In genomic region chr17:34384699-34385098, GRCm38 (mm10) we compare ENCODE assay signal across 39 mouse cellular contexts. TPM values are rescaled to one million over a fixed set of nuclear protein-coding genes. Genes with fewer than 3 reads are reported as not detected.
"Had no signal": no experiment of that assay in that cellular context is flagged by ENCODE, and none has a peak within 500 bp of the region (broad histone marks: within the 10 kb centered on the region; RNA-seq: fewer than 3 reads in every experiment).

No protein-coding gene starts in this region.

- H3K4me2 ChIP-seq: heart, embryonic 13.5 days; heart, embryonic 15.5 days; hindbrain, embryonic 13.5 days; hindbrain, embryonic 15.5 days; limb, embryonic 13.5 days; limb, embryonic 15.5 days; liver, embryonic 12.5 days had no signal

- H3K4me1 ChIP-seq: heart, embryonic 10.5 days; heart, embryonic 13.5 days; heart, embryonic 15.5 days; hindbrain, embryonic 13.5 days; hindbrain, embryonic 15.5 days; limb, embryonic 13.5 days; limb, embryonic 15.5 days; liver, embryonic 12.5 days had no signal

- ATAC-seq: hindbrain, postnatal 0 days; intestine, embryonic 16.5 days; liver, embryonic 12.5 days had no signal

- H3K9me3 ChIP-seq: heart, embryonic 10.5 days; heart, embryonic 13.5 days; heart, embryonic 15.5 days; hindbrain, embryonic 13.5 days; hindbrain, embryonic 15.5 days; limb, embryonic 13.5 days; limb, embryonic 15.5 days; liver, embryonic 12.5 days had no signal

- H3K27me3 ChIP-seq: heart, embryonic 15.5 days; hindbrain, embryonic 15.5 days; limb, embryonic 13.5 days; limb, embryonic 15.5 days had no signal

- H3K36me3 ChIP-seq: heart, embryonic 10.5 days; heart, embryonic 13.5 days; heart, embryonic 15.5 days; hindbrain, embryonic 13.5 days; hindbrain, embryonic 15.5 days; limb, embryonic 13.5 days; limb, embryonic 15.5 days; liver, embryonic 12.5 days had no signal

- H3K4me3 ChIP-seq: gastrocnemius, adult 2 months; heart, embryonic 10.5 days; heart, embryonic 13.5 days; heart, embryonic 15.5 days; hindbrain, embryonic 13.5 days; hindbrain, embryonic 15.5 days; limb, embryonic 13.5 days; limb, embryonic 15.5 days; liver, embryonic 12.5 days had no signal

- H3K27ac ChIP-seq: gastrocnemius, adult 2 months; heart, embryonic 10.5 days; heart, embryonic 13.5 days; heart, embryonic 15.5 days; hindbrain, embryonic 13.5 days; hindbrain, embryonic 15.5 days; hindbrain, postnatal 0 days; kidney, postnatal 0 days; limb, embryonic 13.5 days; limb, embryonic 15.5 days; liver, embryonic 12.5 days had no signal

- DNase-seq: gastrocnemius, adult 2 months; gastrocnemius, postnatal 14 days; gastrocnemius, postnatal 36 days; heart, adult 18-20 months; heart, postnatal 14 days; heart, postnatal 36 days; kidney, adult 11 months; kidney, adult 2 months; kidney, adult 9 months; kidney, postnatal 14 days; kidney, postnatal 36 days; layer of hippocampus, adult 9-11 months; layer of hippocampus, postnatal 36 days; left cerebral cortex, postnatal 4 days had no signal

- H3K9ac ChIP-seq: heart, embryonic 13.5 days; heart, embryonic 15.5 days; hindbrain, embryonic 13.5 days; hindbrain, embryonic 15.5 days; limb, embryonic 13.5 days; limb, embryonic 15.5 days; liver, embryonic 12.5 days had no signal

RNA-seq across cellular contexts. Expression of gene Btnl1, which starts 7.8 kb away (rescaled TPM):
- total RNA-seq: gastrocnemius, adult 2 months; gastrocnemius, postnatal 14 days; gastrocnemius, postnatal 36 days; heart, adult 18-20 months; heart, adult 8-10 months; heart, postnatal 14 days; heart, postnatal 36 days; hematopoietic stem cell, adult 5-6 weeks; hindbrain, postnatal 0 days; layer of hippocampus, adult 18-20 months; layer of hippocampus, adult 8-10 months; layer of hippocampus, postnatal 14 days; layer of hippocampus, postnatal 36 days; left cerebral cortex, adult 18-20 months; left cerebral cortex, adult 8-10 months; left cerebral cortex, postnatal 10 days; left cerebral cortex, postnatal 25 days; left cerebral cortex, postnatal 4 days; liver, adult 2 months had no signal
- polyA plus RNA-seq: heart, embryonic 10.5 days; heart, embryonic 13.5 days; heart, embryonic 15.5 days; heart, postnatal 0 days; hindbrain, embryonic 11.5 days; hindbrain, embryonic 13.5 days; hindbrain, embryonic 15.5 days; hindbrain, postnatal 0 days; kidney, adult 2 months; kidney, postnatal 0 days; limb, embryonic 11.5 days; limb, embryonic 13.5 days; limb, embryonic 15.5 days; liver, adult 2 months; liver, embryonic 12.5 days had no signal

RNA-seq across cellular contexts. Expression of gene BC051142, which starts 13.9 kb away (rescaled TPM):
- total RNA-seq: gastrocnemius, postnatal 36 days; heart, adult 18-20 months; heart, postnatal 36 days; liver, adult 2 months had no signal
- polyA plus RNA-seq: heart, embryonic 15.5 days had no signal

RNA-seq across cellular contexts. Expression of gene Btnl2, which starts 30.1 kb away (rescaled TPM):
- total RNA-seq: hematopoietic stem cell, adult 5-6 weeks; hindbrain, postnatal 0 days had no signal
- polyA plus RNA-seq: heart, embryonic 10.5 days; heart, embryonic 13.5 days; heart, embryonic 15.5 days; heart, postnatal 0 days; hindbrain, embryonic 11.5 days; hindbrain, embryonic 13.5 days; limb, embryonic 11.5 days; liver, adult 2 months had no signal

RNA-seq across cellular contexts. Expression of gene H2-Eb2, which starts 59.2 kb away (rescaled TPM):
- total RNA-seq: gastrocnemius, adult 2 months; gastrocnemius, postnatal 14 days; gastrocnemius, postnatal 36 days; heart, adult 8-10 months; heart, postnatal 36 days; hematopoietic stem cell, adult 5-6 weeks; layer of hippocampus, adult 18-20 months; layer of hippocampus, adult 8-10 months; layer of hippocampus, postnatal 14 days; layer of hippocampus, postnatal 36 days; left cerebral cortex, adult 18-20 months; left cerebral cortex, adult 8-10 months; left cerebral cortex, postnatal 10 days; left cerebral cortex, postnatal 25 days; left cerebral cortex, postnatal 4 days had no signal
- polyA plus RNA-seq: heart, embryonic 10.5 days; heart, embryonic 13.5 days; heart, embryonic 15.5 days; heart, postnatal 0 days; hindbrain, embryonic 11.5 days; intestine, embryonic 14.5 days; intestine, embryonic 16.5 days; kidney, postnatal 0 days; limb, embryonic 13.5 days; limb, embryonic 15.5 days; liver, embryonic 12.5 days had no signal
